Comparison of ENCODE assay signal across 8 mouse cellular contexts in the genomic region with DNA sequence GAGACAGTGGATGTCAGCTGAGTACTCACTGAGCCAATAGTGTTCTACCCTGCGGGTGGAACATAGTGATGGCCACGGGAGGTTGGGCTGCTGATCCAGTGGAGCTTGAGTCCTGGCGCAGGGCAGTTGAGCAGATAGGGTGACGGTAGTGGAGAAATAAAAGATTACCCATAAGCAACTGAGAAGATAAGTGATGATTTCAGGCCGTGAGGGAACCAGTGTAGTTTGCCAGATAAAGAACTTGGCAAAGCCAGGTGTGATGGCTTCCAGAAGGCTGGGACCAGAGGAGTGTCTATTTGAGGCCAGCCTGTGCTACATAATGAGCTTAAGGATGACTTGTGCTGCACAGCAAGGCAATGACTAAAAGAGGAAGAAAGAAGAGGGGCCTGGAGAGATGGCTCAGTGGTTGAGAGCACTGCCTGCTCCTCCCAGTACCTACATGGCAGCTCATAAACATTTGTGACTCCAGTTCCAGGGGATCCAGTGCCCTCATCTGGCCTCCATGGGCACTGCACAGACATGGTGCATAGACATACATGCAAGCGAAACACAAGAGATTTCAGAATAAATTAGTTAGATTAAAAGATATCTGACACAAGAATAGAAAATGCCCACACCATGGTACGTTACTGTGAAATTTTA. TPM values are rescaled to one million over a fixed set of nuclear protein-coding genes. Genes with fewer than 3 reads are reported as not detected.
A peak's percentile ranks its signal among the peaks of the same experiment; 100 is the strongest.
DNase-seq lines count a peak whose midpoint lies in the region; ATAC-seq lines count a peak whose summit lies in the region.

No protein-coding gene starts in this region.

- no peak overlapping the region for H3K4me2 ChIP-seq in forebrain, embryonic 15.5 days (replicated peaks)
- H3K4me2 ChIP-seq in forebrain, embryonic 12.5 days: no peak overlapping the region
- no peak overlapping the region for H3K4me2 ChIP-seq in embryonic facial prominence, embryonic 11.5 days (ENCODE audit: low read depth, low read length)
- no peak overlapping the region for H3K4me2 ChIP-seq in kidney, embryonic 14.5 days (replicated peaks; ENCODE audit: low read depth, low read length)
- no peak overlapping the region for H3K4me2 ChIP-seq in liver, embryonic 16.5 days (ENCODE audit: low read depth, low read length)

- H3K4me3 ChIP-seq in forebrain, embryonic 15.5 days: no peak overlapping the region
- H3K4me3 ChIP-seq in forebrain, embryonic 12.5 days (replicated peaks): no peak overlapping the region
- no peak overlapping the region for H3K4me3 ChIP-seq in embryonic facial prominence, embryonic 11.5 days (ENCODE audit: low read depth, low read length)
- H3K4me3 ChIP-seq in kidney, embryonic 14.5 days (ENCODE audit: low read length): no peak overlapping the region
- H3K4me3 ChIP-seq in liver, embryonic 16.5 days (ENCODE audit: low read depth, low read length): no peak overlapping the region

- no peak overlapping the region for H3K9ac ChIP-seq in forebrain, embryonic 15.5 days (replicated peaks)
- H3K9ac ChIP-seq in forebrain, embryonic 12.5 days: no peak overlapping the region
- no peak overlapping the region for H3K9ac ChIP-seq in embryonic facial prominence, embryonic 11.5 days (replicated peaks; ENCODE audit: low read length)
- H3K9ac ChIP-seq in kidney, embryonic 14.5 days (ENCODE audit: low read depth, low read length): no peak overlapping the region
- 0 out of 2 replicates have a peak overlapping the region, but pooled peaks have one; percentile 13 for H3K9ac ChIP-seq in liver, embryonic 16.5 days (ENCODE audit: low read depth, low read length)

- no peaks in the 10 kb centered on the region for H3K9me3 ChIP-seq in forebrain, embryonic 15.5 days
- H3K9me3 ChIP-seq in forebrain, embryonic 12.5 days: no peaks in the 10 kb centered on the region
- no peaks in the 10 kb centered on the region for H3K9me3 ChIP-seq in embryonic facial prominence, embryonic 11.5 days (replicated peaks; ENCODE audit: control insufficient read depth, low read length)
- H3K9me3 ChIP-seq in kidney, embryonic 14.5 days (ENCODE audit: control insufficient read depth, low read length): no peaks in the 10 kb centered on the region
- H3K9me3 ChIP-seq in liver, embryonic 16.5 days (replicated peaks; ENCODE audit: control insufficient read depth, low read length): no peaks in the 10 kb centered on the region

- H3K36me3 ChIP-seq in forebrain, embryonic 15.5 days: peaks cover 66% of the 10 kb centered on the region
- H3K36me3 ChIP-seq in forebrain, embryonic 12.5 days (replicated peaks): peaks cover 56% of the 10 kb centered on the region
- no peaks in the 10 kb centered on the region; the same call in none of the 2 replicates for H3K36me3 ChIP-seq in embryonic facial prominence, embryonic 11.5 days (replicated peaks; ENCODE audit: control insufficient read depth, insufficient read depth, low read depth, low read length)
- peaks cover 40% of the 10 kb centered on the region for H3K36me3 ChIP-seq in kidney, embryonic 14.5 days (ENCODE audit: control insufficient read depth, insufficient read depth, low read length)
- peaks cover 74% of the 10 kb centered on the region for H3K36me3 ChIP-seq in liver, embryonic 16.5 days (ENCODE audit: control insufficient read depth, insufficient read depth)

- WGBS in forebrain, embryonic 15.5 days: 83% methylated on average over 7 of the region's 7 CpGs
- 90% methylated on average over 7 of the region's 7 CpGs for WGBS in forebrain, embryonic 12.5 days
- WGBS in embryonic facial prominence, embryonic 11.5 days: 88% methylated on average over 7 of the region's 7 CpGs
- WGBS in kidney, embryonic 14.5 days: 90% methylated on average over 7 of the region's 7 CpGs
- 46% methylated on average over 7 of the region's 7 CpGs for WGBS in liver, embryonic 16.5 days (ENCODE audit: insufficient replicate concordance)

- no peaks in the 10 kb centered on the region for H3K4me1 ChIP-seq in forebrain, embryonic 15.5 days
- no peaks in the 10 kb centered on the region for H3K4me1 ChIP-seq in forebrain, embryonic 12.5 days
- no peaks in the 10 kb centered on the region for H3K4me1 ChIP-seq in embryonic facial prominence, embryonic 11.5 days (ENCODE audit: control insufficient read depth, insufficient read depth, low read length)
- H3K4me1 ChIP-seq in kidney, embryonic 14.5 days (ENCODE audit: control insufficient read depth, insufficient read depth, low read length): no peaks in the 10 kb centered on the region
- H3K4me1 ChIP-seq in liver, embryonic 16.5 days (ENCODE audit: control insufficient read depth, low read depth, low read length): peaks cover 15% of the 10 kb centered on the region

- peak; percentile 76 for DNase-seq in 416B (ENCODE audit: low read depth)
- DNase-seq in adrenal gland, postnatal 14 days: peak; percentile 65
- DNase-seq in embryonic facial prominence, embryonic 11.5 days (ENCODE audit: low spot score): peak; percentile 28
- peak; percentile 43 for DNase-seq in spleen, adult 12 weeks (ENCODE audit: low spot score)

- no peak overlapping the region for H3K27ac ChIP-seq in forebrain, embryonic 15.5 days (replicated peaks)
- no peak overlapping the region for H3K27ac ChIP-seq in forebrain, embryonic 12.5 days
- H3K27ac ChIP-seq in embryonic facial prominence, embryonic 11.5 days (replicated peaks; ENCODE audit: low read depth, low read length): no peak overlapping the region
- no peak overlapping the region for H3K27ac ChIP-seq in kidney, embryonic 14.5 days (ENCODE audit: low read depth, low read length)
- H3K27ac ChIP-seq in liver, embryonic 16.5 days (ENCODE audit: low read length): peak overlapping the region; percentile 78

- ATAC-seq in forebrain, embryonic 15.5 days (replicated peaks): 0 out of 2 replicates have a peak, but pooled peaks have one; percentile 43
- ATAC-seq in forebrain, embryonic 12.5 days (ENCODE audit: low FRiP score): no peak
- ATAC-seq in embryonic facial prominence, embryonic 11.5 days (replicated peaks; ENCODE audit: insufficient number of reproducible peaks, low FRiP score, low TSS enrichment, low read depth): no peak
- ATAC-seq in kidney, embryonic 14.5 days (ENCODE audit: low FRiP score, low TSS enrichment): 0 out of 2 replicates have a peak, but pooled peaks have one; percentile 62
- peak; percentile 73 for ATAC-seq in liver, embryonic 16.5 days (ENCODE audit: low read depth)

- no peaks in the 10 kb centered on the region for H3K27me3 ChIP-seq in forebrain, embryonic 15.5 days
- no peaks in the 10 kb centered on the region for H3K27me3 ChIP-seq in forebrain, embryonic 12.5 days
- no peaks in the 10 kb centered on the region for H3K27me3 ChIP-seq in embryonic facial prominence, embryonic 11.5 days (ENCODE audit: control insufficient read depth, insufficient read depth, low read length)
- H3K27me3 ChIP-seq in kidney, embryonic 14.5 days (ENCODE audit: control insufficient read depth, insufficient read depth, low read length): no peaks in the 10 kb centered on the region
- no peaks in the 10 kb centered on the region for H3K27me3 ChIP-seq in liver, embryonic 16.5 days (ENCODE audit: control insufficient read depth, insufficient read depth, low read depth, low read length)

RNA-seq across cellular contexts. Expression of gene Hectd4, which starts 46.8 kb away (rescaled TPM):
- polyA plus RNA-seq in forebrain, embryonic 15.5 days (2015; fragmentation: Nextera tagmentation; extraction: Ambion mirVana): 18.1 and 20.8 TPM in 2 replicates
- polyA plus RNA-seq in forebrain, embryonic 12.5 days (2016; fragmentation: Nextera tagmentation; extraction: Ambion mirVana): 13.2 and 13.3 TPM in 2 replicates
- total RNA-seq in adrenal gland, postnatal 14 days (2021): 21.5 and 27.1 TPM in 2 replicates
- polyA plus RNA-seq in embryonic facial prominence, embryonic 11.5 days (2014; fragmentation: Nextera tagmentation; extraction: Ambion mirVana): 5.7 and 7.2 TPM in 2 replicates
- polyA plus RNA-seq in kidney, embryonic 14.5 days (2014; fragmentation: Nextera tagmentation; extraction: Ambion mirVana): 6.2 and 8.0 TPM in 2 replicates
- 8.5 and 8.7 TPM in 2 replicates for polyA plus RNA-seq in liver, embryonic 16.5 days (2015; fragmentation: Nextera tagmentation; extraction: Ambion mirVana)

Comparison
In these comparisons a context has a peak if more than half of its experiments do, and no peak if none do; other contexts are left out.
1. ATAC-seq: peak in forebrain, embryonic 15.5 days (single experiment), kidney, embryonic 14.5 days (single experiment) and liver, embryonic 16.5 days (single experiment); none in forebrain, embryonic 12.5 days (single experiment) and embryonic facial prominence, embryonic 11.5 days (single experiment).
2. Peak in every context shown above with its lines, with median percentiles within 50 percentile points of each other: DNase-seq.